Mouse (Mus musculus): ENCODE data around the gene Tmem234.

- TF ChIP-seq CTCF (IDR thresholded peaks at IDR 0.05), result no peak
- TF ChIP-seq EP300 (IDR thresholded peaks at IDR 0.05; ENCODE audit: insufficient read depth, low read depth, low read length), result no peak
These were observed 33.4 kb downstream of the Tmem234 start for GRCm38 (mm10) chr4:129633852-129634251.

All from heart, adult 2 months (tissue).